Mouse (Mus musculus) lung, postnatal 0 days (tissue): ENCODE results near the gene Lmf1.

Source experiments
- CTCF ChIP-seq: IDR thresholded peaks from 2 replicates; pipeline ENCODE4 v1.5.1; 2016; ENCODE audit warnings: antibody characterized with exemption, mild to moderate bottlenecking
- EP300 ChIP-seq: IDR thresholded peaks from 2 replicates; pipeline ENCODE4 v1.6.1; 2016; ENCODE audit warnings: antibody characterized with exemption, mild to moderate bottlenecking, control low read depth

DNA sequence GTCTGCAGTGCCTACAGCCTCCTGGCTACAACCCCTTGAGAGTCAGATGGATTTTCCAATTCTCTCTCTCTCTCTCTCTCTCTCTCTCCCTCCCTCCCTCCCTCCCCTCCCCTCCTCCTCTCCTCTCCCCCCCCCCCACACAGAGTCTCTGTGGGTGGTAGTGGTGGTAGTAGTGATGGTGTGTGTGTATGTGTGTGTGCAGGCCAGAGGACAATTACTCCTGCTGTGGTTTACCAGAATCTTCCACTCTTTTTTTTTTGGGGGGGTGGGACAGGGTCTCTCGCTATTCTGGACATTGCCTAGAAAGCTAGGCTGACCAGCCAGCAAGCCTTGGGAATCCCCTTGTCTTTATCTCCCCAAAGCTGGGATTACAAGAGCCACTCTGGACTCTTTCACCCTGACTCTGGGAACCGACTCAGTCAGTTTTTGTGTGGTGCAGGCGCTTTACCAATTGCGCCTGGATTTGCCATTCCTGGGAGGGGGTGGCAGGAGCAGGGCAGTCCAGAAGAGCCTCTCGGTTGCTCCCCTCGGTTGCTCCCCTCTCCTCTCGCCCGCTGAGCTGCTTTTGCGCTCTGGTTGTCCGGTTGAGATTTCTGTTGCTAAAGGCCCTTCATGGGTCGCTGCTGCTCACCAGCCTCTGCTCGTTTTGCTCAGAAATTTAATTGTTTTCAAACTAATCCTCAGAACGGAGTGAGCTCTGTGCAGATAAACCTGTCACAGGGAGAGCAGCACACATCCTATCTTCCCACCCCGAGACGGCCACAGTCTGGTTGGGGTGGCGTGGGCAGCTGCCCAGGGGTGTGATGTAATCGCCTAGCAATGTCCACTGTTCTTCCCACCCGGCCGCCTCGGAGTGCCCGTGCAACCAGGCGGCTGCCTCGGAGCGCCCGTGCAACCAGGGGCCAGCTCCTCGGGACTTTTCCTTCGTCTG is 39.7 kb upstream of the Lmf1 start:
- no peak for TF ChIP-seq CTCF
- no peak for TF ChIP-seq EP300
